Mouse (Mus musculus) G1E (cell line): ENCODE measurements around the gene R3hdm2.

Experiments
- CTCF ChIP-seq: IDR thresholded peaks from 2 replicates; pipeline ENCODE4 v1.5.1; 2012; ENCODE audit warnings: low read depth, low read length, inconsistent platforms, mixed read lengths
- GATA2 ChIP-seq: IDR thresholded peaks from 2 replicates; pipeline ENCODE4 v1.6.1; 2012; ENCODE audit warnings: low read depth, low read length, inconsistent platforms, borderline replicate concordance
- TAL1 ChIP-seq: conservative IDR thresholded peaks from 2 replicates; pipeline ENCODE4 v1.6.1; 2012; ENCODE audit warnings: low read depth, low read length, inconsistent platforms, mixed read lengths

GRCm38 (mm10) chr10:127514764-127515163 is 134.6 kb downstream of the R3hdm2 start, which contains the start of gene Ndufa4l2:
- TF ChIP-seq CTCF (no peak), GATA2 (no peak), TAL1 (no peak)
